Mouse (Mus musculus) forebrain, postnatal 0 days (tissue): ENCODE data around the gene Agbl4. TPM values are rescaled to one million over a fixed set of nuclear protein-coding genes. Genes with fewer than 3 reads are reported as not detected.

Experiments
- ATAC-seq: fragments of 200-750 bp; cut with Nextera tagmentation; 2 replicates; pipeline ENCODE4 v1.8.0; 2017; ENCODE audit warnings: mild to moderate bottlenecking, moderate library complexity
- DNase-seq: peaks from one replicate; pipeline ENCODE4 v3.0.0-alpha.2; 2015
- H3K27ac ChIP-seq: fragments of 300-500 bp; sonication (generic); 2 replicates; pipeline ENCODE4 v1.5.1; 2014; ENCODE audit warnings: low read depth, mild to moderate bottlenecking, antibody characterized with exemption, low read length, moderate library complexity, mixed read lengths
- H3K27me3 ChIP-seq: fragments of 300-500 bp; sonication (generic); 2 replicates; pipeline ENCODE4 v1.6.1; 2014; ENCODE audit warnings: mild to moderate bottlenecking, low read length, mixed read lengths; ENCODE audit not compliant: insufficient read depth
- H3K36me3 ChIP-seq: fragments of 300-500 bp; sonication (generic); 2 replicates; pipeline ENCODE4 v1.6.1; 2014; ENCODE audit warnings: mild to moderate bottlenecking, moderate library complexity; ENCODE audit not compliant: insufficient read depth
- H3K4me1 ChIP-seq: fragments of 300-500 bp; sonication (generic); 2 replicates; pipeline ENCODE4 v1.6.1; 2014; ENCODE audit warnings: antibody characterized with exemption; ENCODE audit not compliant: insufficient read depth
- H3K4me2 ChIP-seq: fragments of 300-500 bp; sonication (generic); 2 replicates; pipeline ENCODE4 v1.6.1; 2014; ENCODE audit warnings: low read depth, mild to moderate bottlenecking, moderate library complexity
- H3K4me3 ChIP-seq: fragments of 300-500 bp; sonication (generic); 2 replicates; pipeline ENCODE4 v1.5.1; 2014; ENCODE audit warnings: low read depth, low read length, mixed read lengths
- H3K9ac ChIP-seq: fragments of 300-500 bp; sonication (generic); 2 replicates; pipeline ENCODE4 v1.6.1; 2014; ENCODE audit warnings: mild to moderate bottlenecking
- H3K9me3 ChIP-seq: fragments of 300-500 bp; sonication (generic); 2 replicates; pipeline ENCODE4 v1.6.1; 2016; ENCODE audit warnings: low read length
- CTCF ChIP-seq: sonication (generic); IDR thresholded peaks from 2 replicates; pipeline ENCODE4 v1.5.1; 2016; ENCODE audit warnings: antibody characterized with exemption, control low read depth, low read depth
- WGBS: fragments of 180-500 bp; shearing (Covaris S2); extraction: QIAGEN DNeasy Blood & Tissue Kit; methylation state at CpG from one replicate; pipeline ENCODE4 v1.1.7; 2014; 5-methylcytosine and 5-hydroxymethylcytosine counted together
- polyA plus RNA-seq: library from polyadenylated mRNA; unstranded; fragments of >200 nt; fragmentation: Nextera tagmentation; extraction: Ambion mirVana; gene quantifications from 2 replicates; pipeline ENCODE4 v1.2.1, GENCODE M21; 2015
- total RNA-seq: library from RNA; depleted of rRNA; stranded (reverse); fragments of >200 nt; gene quantifications from 2 replicates; pipeline ENCODE4 v1.2.3, GENCODE M21; 2014

Agbl4 gene
- total and polyA plus RNA-seq, 2 experiments from 2014 or later, result 3.3 to 6.2 TPM

- H3K4me3 ChIP-seq, result no peak overlapping the region
- no peak overlapping the region for H3K27ac ChIP-seq
- H3K27me3 ChIP-seq, result no peaks in the 10 kb centered on the region
- no peaks in the 10 kb centered on the region for H3K9me3 ChIP-seq
- 56% methylated on average over 1 of the region's 1 CpGs for WGBS
- TF ChIP-seq CTCF, result no peak
- ATAC-seq (no peak), DNase-seq (no peak)
- no peaks in the 10 kb centered on the region for H3K36me3 ChIP-seq
- H3K9ac ChIP-seq, result no peak overlapping the region
- H3K4me1 ChIP-seq, result no peaks in the 10 kb centered on the region
- no peak overlapping the region for H3K4me2 ChIP-seq
These were observed 276.7 kb downstream of the Agbl4 start for GRCm38 (mm10) chr4:110674121-110674520.

- 75% methylated on average over 1 of the region's 1 CpGs for WGBS
- Histone ChIP-seq H3K9me3 (no peaks in the 10 kb centered on the region), H3K27ac (no peak overlapping the region), H3K4me1 (no peaks in the 10 kb centered on the region), H3K4me2 (no peak overlapping the region), H3K4me3 (no peak overlapping the region), H3K9ac (no peak overlapping the region), H3K27me3 (no peaks in the 10 kb centered on the region), H3K36me3 (no peaks in the 10 kb centered on the region)
- no peak for TF ChIP-seq CTCF
- DNase-seq (no peak), ATAC-seq (no peak)
These were observed 337.7 kb downstream of the Agbl4 start for GRCm38 (mm10) chr4:110735141-110735540.

GRCm38 (mm10) chr4:110757941-110758340, 360.5 kb downstream of the Agbl4 start:
- Histone ChIP-seq H3K9ac (no peak overlapping the region), H3K4me1 (no peaks in the 10 kb centered on the region), H3K27me3 (no peaks in the 10 kb centered on the region), H3K4me2 (no peak overlapping the region), H3K9me3 (no peaks in the 10 kb centered on the region), H3K4me3 (no peak overlapping the region), H3K27ac (no peak overlapping the region), H3K36me3 (no peaks in the 10 kb centered on the region)
- DNase-seq (peak; percentile 6), ATAC-seq (peak; percentile 34; the same call in 1 of the 2 replicates)
- 62% methylated on average over 2 of the region's 2 CpGs for WGBS
- TF ChIP-seq CTCF, result no peak

GRCm38 (mm10) chr4:110788596-110788995, 391.1 kb downstream of the Agbl4 start:
- WGBS, result 87% methylated on average over 4 of the region's 4 CpGs
- no peak for ATAC-seq
- H3K4me3 ChIP-seq, result no peak overlapping the region
- no peak for TF ChIP-seq CTCF
- no peak overlapping the region for H3K27ac ChIP-seq
- H3K36me3 ChIP-seq, result no peaks in the 10 kb centered on the region
- no peak overlapping the region for H3K9ac ChIP-seq
- DNase-seq, result no peak
- no peaks in the 10 kb centered on the region for H3K27me3 ChIP-seq
- no peaks in the 10 kb centered on the region for H3K4me1 ChIP-seq
- H3K9me3 ChIP-seq, result no peaks in the 10 kb centered on the region
- H3K4me2 ChIP-seq, result no peak overlapping the region

GRCm38 (mm10) chr4:110799902-110800301, 402.4 kb downstream of the Agbl4 start:
- H3K9me3 ChIP-seq, result no peaks in the 10 kb centered on the region
- no peak overlapping the region for H3K4me2 ChIP-seq
- no peaks in the 10 kb centered on the region for H3K27me3 ChIP-seq
- whole genome bisulfite sequencing, result 84% methylated on average over 4 of the region's 4 CpGs
- no peaks in the 10 kb centered on the region for H3K4me1 ChIP-seq
- no peaks in the 10 kb centered on the region for H3K36me3 ChIP-seq
- no peak overlapping the region for H3K4me3 ChIP-seq
- ATAC-seq (no peak), DNase-seq (peak; percentile 1)
- no peak for TF ChIP-seq CTCF
- no peak overlapping the region for H3K27ac ChIP-seq
- no peak overlapping the region for H3K9ac ChIP-seq

GRCm38 (mm10) chr4:110810947-110811346, 413.5 kb downstream of the Agbl4 start:
- no peaks in the 10 kb centered on the region for H3K9me3 ChIP-seq
- H3K27me3 ChIP-seq, result no peaks in the 10 kb centered on the region
- H3K4me2 ChIP-seq, result no peak overlapping the region
- H3K9ac ChIP-seq, result no peak overlapping the region
- no peaks in the 10 kb centered on the region for H3K36me3 ChIP-seq
- no peak for TF ChIP-seq CTCF
- DNase-seq (no peak), ATAC-seq (no peak)
- 79% methylated on average over 1 of the region's 1 CpGs for whole genome bisulfite sequencing
- no peaks in the 10 kb centered on the region for H3K4me1 ChIP-seq
- H3K27ac ChIP-seq, result no peak overlapping the region
- H3K4me3 ChIP-seq, result no peak overlapping the region

- Histone ChIP-seq H3K9me3 (no peaks in the 10 kb centered on the region), H3K4me3 (no peak overlapping the region), H3K4me1 (no peaks in the 10 kb centered on the region), H3K4me2 (no peak overlapping the region), H3K36me3 (no peaks in the 10 kb centered on the region), H3K9ac (no peak overlapping the region), H3K27ac (no peak overlapping the region), H3K27me3 (no peaks in the 10 kb centered on the region)
- ATAC-seq (no peak), DNase-seq (no peak)
- no peak for TF ChIP-seq CTCF
- 49% methylated on average over 1 of the region's 1 CpGs for WGBS
These were observed 435.3 kb downstream of the Agbl4 start for GRCm38 (mm10) chr4:110832776-110833175.
